Mouse (Mus musculus) 416B (cell line): Measurements from ENCODE around the gene Kif28.
"Not testable (repeated sequence)": the region's sequence is repeated elsewhere in the genome, so short reads cannot be mapped to it uniquely, and the experiment has no call there.

ENCODE experiments used
- DNase-seq: peaks from one replicate; pipeline ENCODE4 v3.0.0; 2011; ENCODE audit warnings: low read depth

Kif28 gene

DNA sequence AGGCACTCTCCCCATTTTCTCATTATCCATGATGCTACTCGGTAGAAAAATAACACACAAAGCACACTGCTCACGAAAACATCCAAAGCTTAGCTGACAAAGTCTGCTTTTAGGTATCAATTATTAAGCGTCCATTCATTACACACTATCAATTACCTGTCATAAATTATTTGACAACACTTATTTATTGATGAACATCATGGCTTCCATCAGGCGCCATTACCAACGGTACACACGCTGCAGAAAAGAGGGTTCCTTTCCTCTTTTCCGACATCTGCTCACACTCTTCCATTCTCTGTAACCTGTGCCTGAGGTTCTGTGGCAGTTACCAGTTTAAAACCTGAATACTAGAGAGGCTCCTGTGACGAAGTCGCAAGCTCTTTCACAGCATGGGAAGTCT, at the start of gene Kif28:
Gene Kif28, minus strand, starts transcription at position 101 of the 400 bp plus-strand sequence.
- DNase-seq = no peak

DNA sequence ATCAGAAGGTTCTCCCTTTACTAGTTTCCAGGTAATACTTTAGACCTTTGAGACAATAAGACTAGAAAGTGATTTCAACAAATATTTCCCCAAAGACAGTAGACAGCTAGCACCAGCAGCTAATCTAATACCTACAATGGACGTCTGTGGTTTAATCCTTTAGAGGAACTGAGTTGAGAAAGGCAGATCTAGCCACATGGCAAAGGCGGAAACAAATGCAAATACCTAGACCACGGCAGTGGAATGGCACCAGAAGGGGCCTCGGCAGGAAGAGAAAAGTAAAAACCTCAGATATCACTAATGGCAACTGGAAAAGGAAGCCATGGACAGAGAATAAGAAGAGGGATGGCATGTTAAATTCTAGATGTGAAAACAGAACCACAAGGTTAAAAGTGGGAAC, 42.2 kb upstream of the Kif28 start:
- peak; percentile 52 for DNase-seq

- DNase-seq = no peak
Observed at GRCm38 (mm10) chr1:179785502-179785901, 40.4 kb upstream of the Kif28 start.

DNA sequence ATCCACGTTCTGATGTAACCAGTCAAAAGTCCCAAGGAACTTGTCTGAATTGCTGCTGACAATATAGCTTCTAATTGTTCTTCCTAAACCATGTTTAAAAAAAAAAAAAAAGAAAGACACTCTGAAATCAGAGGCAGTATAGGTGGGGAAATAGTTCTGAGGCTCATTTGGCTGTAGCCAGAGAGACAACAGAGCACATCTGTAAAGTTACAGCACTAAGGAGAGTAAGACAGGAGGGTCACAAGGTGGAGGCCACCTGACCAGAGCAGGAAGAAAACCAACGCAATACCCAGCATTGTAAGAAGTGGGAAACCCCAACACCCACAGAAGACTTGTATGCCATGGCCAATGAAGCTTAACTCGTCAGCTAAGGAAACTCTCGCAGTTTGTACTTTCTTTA, 39.0 kb upstream of the Kif28 start:
- no peak for DNase-seq

GRCm38 (mm10) chr1:179776831-179777230, 31.8 kb upstream of the Kif28 start:
- no peak for DNase-seq

- DNase-seq = no peak
Observed at GRCm38 (mm10) chr1:179760553-179760952, 15.5 kb upstream of the Kif28 start.

- no peak for DNase-seq
Observed at GRCm38 (mm10) chr1:179760086-179760485, 15.0 kb upstream of the Kif28 start.

DNA sequence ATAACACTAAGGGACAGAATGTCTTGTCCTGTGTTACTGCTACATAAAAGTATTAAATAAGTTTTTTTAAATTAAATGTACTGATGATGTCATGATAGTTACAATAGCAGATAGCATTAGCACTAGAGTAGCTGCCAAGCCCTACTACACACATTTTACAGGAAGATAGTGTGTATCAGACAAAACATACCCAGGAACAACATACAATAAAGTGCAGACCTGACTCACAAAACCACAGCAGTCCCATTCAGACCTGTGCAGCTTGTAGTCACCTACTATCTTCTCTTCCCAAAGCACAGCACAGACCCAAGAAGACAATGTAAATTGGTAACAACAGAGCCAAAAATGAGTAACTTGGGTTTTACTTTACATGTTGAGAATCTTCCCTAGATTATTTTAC, 11.4 kb upstream of the Kif28 start:
- no peak for DNase-seq

GRCm38 (mm10) chr1:179753006-179753405, 7.9 kb upstream of the Kif28 start:
- no peak for DNase-seq

GRCm38 (mm10) chr1:179752276-179752675, 7.2 kb upstream of the Kif28 start:
- no peak for DNase-seq

GRCm38 (mm10) chr1:179743593-179744193, 1.4 kb downstream of the Kif28 start:
- no peak for DNase-seq

- no peak for DNase-seq
Observed at GRCm38 (mm10) chr1:179736483-179736882, 8.6 kb downstream of the Kif28 start.

DNA sequence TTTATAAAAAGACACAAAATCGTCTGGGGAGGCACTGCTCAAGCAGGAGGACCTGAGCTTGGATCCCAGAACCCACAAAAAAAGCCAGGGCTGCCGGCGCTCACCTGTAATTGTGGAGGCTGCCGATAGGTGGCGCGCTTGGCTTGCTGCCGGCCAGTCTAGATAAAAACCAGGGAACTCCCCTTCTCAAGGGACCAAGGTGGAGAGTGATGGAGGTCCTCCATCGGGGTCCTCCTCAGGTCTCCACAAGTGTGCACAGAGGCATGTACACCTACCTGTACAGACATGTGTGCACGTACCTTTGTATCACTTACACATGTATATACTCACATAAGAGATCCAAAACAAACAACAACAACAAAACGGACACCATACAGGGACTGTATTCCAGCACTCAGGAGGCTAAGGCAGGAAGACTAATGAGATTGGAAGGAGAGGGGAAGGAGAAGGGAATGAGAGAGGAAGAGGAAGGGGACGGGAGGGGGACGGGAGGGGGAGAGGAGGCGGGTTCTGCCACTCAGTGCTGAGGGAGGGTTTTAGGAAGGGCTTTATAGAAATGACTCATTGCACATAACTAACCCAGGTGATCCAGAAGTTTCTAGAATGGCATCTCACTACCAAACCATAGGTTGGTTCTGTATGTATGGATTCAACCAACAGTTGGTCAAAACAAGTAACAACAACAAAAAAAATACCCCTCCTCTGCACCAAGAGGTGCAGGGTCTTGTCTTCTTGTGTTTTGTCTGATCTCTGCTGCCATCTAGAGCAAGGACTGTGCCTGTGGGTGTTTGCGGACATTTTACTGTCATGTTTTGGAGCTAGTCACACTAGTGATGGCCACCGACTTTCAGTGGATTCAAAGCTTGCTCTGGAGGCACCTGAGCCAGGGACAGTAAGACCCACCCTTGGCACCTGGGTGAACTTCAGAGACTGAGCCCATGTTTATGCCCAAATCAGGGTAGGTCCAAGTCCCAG, 10.3 kb downstream of the Kif28 start:
- peak; percentile 75 for DNase-seq

- DNase-seq = no peak
Observed at GRCm38 (mm10) chr1:179731391-179731790, 13.7 kb downstream of the Kif28 start.

DNA sequence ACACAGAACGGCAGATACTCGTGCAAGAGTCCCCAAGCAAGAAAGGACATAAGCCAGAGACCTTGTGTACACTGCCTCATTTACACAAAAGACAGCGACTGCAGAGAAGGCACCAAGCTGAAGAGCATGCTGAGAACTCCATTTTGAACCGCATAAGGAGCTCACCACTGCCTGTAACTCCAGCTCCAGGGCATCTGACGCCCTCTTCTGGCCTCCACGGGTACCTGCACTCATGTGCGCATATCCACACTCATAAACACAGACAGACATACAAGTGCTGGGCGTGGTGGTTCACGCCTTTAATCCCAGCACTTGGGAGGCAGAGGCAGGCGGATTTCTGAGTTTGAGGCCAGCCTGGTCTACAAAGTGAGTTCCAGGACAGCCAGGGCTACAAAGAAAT, 16.4 kb downstream of the Kif28 start:
- DNase-seq = no peak

GRCm38 (mm10) chr1:179722811-179723469, 22.1 kb downstream of the Kif28 start:
- DNase-seq = no peak

DNA sequence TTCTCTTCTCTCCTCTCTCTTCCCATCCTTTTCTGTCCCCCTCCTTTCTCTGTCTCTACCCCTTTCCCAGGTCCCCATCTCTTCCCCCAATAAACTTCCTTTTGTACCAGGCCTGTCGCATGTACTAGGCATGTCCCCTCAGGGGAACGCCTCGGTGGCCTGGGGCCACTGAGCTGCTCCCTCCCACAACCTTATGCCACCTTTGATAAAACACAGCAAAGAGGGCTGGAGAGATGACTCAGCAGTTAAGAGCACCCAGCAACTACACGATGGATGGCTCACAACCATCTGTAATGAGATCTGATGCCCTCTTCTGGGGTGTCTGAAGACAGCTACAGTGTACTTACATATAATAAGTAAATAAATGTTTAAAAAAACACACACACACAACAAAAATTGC, 29.3 kb downstream of the Kif28 start:
- DNase-seq = peak; percentile 66

GRCm38 (mm10) chr1:179715289-179715688, 29.8 kb downstream of the Kif28 start:
- DNase-seq = not testable (repeated sequence)

GRCm38 (mm10) chr1:179713367-179713766, 31.7 kb downstream of the Kif28 start:
- DNase-seq = no peak

DNA sequence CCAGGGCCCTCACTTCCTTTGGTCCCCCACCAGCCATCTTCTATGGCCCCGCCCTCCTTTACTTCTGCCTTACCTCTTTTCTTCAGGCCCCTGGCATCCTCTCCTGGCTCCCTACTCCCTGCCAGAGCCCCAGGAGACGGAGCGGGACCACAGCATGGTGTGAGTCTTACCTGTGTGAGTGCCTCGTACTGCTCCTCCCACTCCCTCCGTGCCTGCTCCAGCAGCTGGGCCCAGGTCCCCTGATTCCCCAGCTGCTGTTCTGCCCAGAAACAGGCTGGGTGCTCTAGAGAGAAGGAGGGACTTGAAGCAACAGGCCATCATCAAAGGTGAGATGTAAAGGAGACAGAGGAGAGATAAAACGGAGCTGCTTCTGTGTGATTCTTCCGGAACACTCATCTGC, 32.4 kb downstream of the Kif28 start:
- DNase-seq = no peak

GRCm38 (mm10) chr1:179710739-179711138, 34.3 kb downstream of the Kif28 start:
- no peak for DNase-seq

DNA sequence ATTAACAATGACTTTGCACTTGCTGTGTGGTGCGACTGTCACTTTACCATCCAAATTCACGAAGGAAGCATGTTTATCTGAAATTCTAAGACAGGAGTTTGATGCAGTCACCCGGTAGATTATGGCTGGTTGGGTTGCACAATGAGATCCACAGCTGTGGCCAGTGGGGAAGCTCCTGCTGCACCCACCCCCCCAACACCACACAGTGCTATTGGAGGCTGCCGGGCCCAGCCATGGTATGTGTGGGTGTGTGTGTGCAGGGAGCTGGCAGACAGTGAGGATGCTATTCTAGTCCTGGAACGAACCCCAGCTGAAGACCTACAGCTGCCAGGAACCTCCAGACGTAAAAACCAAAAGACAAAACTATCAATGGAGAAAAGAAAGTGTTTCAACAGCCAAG, 35.7 kb downstream of the Kif28 start:
- no peak for DNase-seq

GRCm38 (mm10) chr1:179705154-179705553, 39.9 kb downstream of the Kif28 start:
- no peak for DNase-seq
